Mouse (Mus musculus) lung, postnatal 0 days (tissue): ENCODE measurements around the gene Syn1.

Experiments
- CTCF ChIP-seq: IDR thresholded peaks from 2 replicates; pipeline ENCODE4 v1.5.1; 2016; ENCODE audit warnings: antibody characterized with exemption, mild to moderate bottlenecking
- EP300 ChIP-seq: IDR thresholded peaks from 2 replicates; pipeline ENCODE4 v1.6.1; 2016; ENCODE audit warnings: antibody characterized with exemption, mild to moderate bottlenecking, control low read depth

- no peak for TF ChIP-seq CTCF
- TF ChIP-seq EP300 = no peak
Observed at GRCm38 (mm10) chrX:20915075-20915474, 5.7 kb downstream of the Syn1 start.
